ENCODE assay signal across 8 mouse cellular contexts in the genomic region with DNA sequence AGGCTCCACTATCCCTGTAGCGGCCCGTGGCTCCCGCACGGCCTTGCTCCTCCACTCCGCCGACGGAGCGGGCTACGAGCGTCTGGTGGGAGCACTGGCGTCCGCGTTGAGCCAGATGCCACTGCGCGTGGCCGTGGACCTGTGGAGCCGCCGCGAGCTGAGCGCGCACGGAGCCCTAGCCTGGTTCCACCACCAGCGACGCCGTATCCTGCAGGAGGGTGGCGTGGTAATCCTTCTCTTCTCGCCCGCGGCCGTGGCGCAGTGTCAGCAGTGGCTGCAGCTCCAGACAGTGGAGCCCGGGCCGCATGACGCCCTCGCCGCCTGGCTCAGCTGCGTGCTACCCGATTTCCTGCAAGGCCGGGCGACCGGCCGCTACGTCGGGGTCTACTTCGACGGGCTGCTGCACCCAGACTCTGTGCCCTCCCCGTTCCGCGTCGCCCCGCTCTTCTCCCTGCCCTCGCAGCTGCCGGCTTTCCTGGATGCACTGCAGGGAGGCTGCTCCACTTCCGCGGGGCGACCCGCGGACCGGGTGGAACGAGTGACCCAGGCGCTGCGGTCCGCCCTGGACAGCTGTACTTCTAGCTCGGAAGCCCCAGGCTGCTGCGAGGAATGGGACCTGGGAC. TPM values are rescaled to one million over a fixed set of nuclear protein-coding genes. Genes with fewer than 3 reads are reported as not detected.
DNase-seq lines count a peak whose midpoint lies in the region; ATAC-seq and TF ChIP-seq lines count a peak whose summit lies in the region.

No protein-coding gene starts in this region.

- peak overlapping the region; percentile 69 to 88 for H3K4me3 ChIP-seq in ES-E14 (ENCODE audit: insufficient read depth in 1 of 2, low read depth in 1 of 2, low read length in 2 of 2, poor library complexity in 1 of 2, severe bottlenecking in 1 of 2)
- peak overlapping the region; percentile 72 for H3K4me3 ChIP-seq in kidney, adult 2 months (ENCODE audit: insufficient read depth, low read depth, low read length)
- peak overlapping the region; percentile 57 for H3K4me3 ChIP-seq in lung, embryonic 15.5 days
- H3K4me3 ChIP-seq in olfactory bulb, adult 2 months (ENCODE audit: insufficient read depth, low read depth, low read length) = peak overlapping the region; percentile 82

- H3K9ac ChIP-seq in ES-E14 (ENCODE audit: insufficient read depth, low read depth, low read length, poor library complexity, severe bottlenecking) = peak overlapping the region; percentile 63
- H3K9ac ChIP-seq in lung, embryonic 15.5 days = peak overlapping the region; percentile 51

- peak; percentile 72 for DNase-seq in CD4-positive helper T cell, adult 2 months (ENCODE audit: low read depth, low spot score)
- DNase-seq in ES-E14 (ENCODE audit: low read depth, low spot score) = no peak
- peak; percentile 56 for DNase-seq in kidney, adult 2 months
- no peak for DNase-seq in ovary, postnatal 10 days (ENCODE audit: low spot score)

- peak; percentile 41 for ATAC-seq in common myeloid progenitor, adult 5-6 weeks (replicated peaks; ENCODE audit: low read depth, poor library complexity, severe bottlenecking)
- peak; percentile 67 for ATAC-seq in granulocyte monocyte progenitor cell, adult 5-6 weeks (replicated peaks; ENCODE audit: poor library complexity, severe bottlenecking)
- peak; percentile 12 for ATAC-seq in lung, embryonic 15.5 days (ENCODE audit: borderline replicate concordance, extremely low read depth, low FRiP score, low TSS enrichment)

- peak; percentile 13; the same call in 1 of the 2 replicates for TF ChIP-seq CTCF in kidney, adult 2 months (conservative IDR thresholded peaks at IDR 0.05; ENCODE audit: insufficient read depth, insufficient read length, low read depth, low read length)
- TF ChIP-seq CTCF in olfactory bulb, adult 2 months (IDR thresholded peaks at IDR 0.05; ENCODE audit: insufficient read depth, low read depth, low read length) = no peak

- peaks cover 7 to 10% of the 10 kb centered on the region in 2 experiments; a peak in 3 of 4 replicates for H3K4me1 ChIP-seq in ES-E14 (ENCODE audit: control insufficient read depth in 2 of 2, insufficient read depth in 2 of 2, low read length in 2 of 2, poor library complexity in 1 of 2)
- H3K4me1 ChIP-seq in kidney, adult 2 months (ENCODE audit: control insufficient read depth, insufficient read depth, low read length) = peaks cover 19% of the 10 kb centered on the region
- peaks cover 19% of the 10 kb centered on the region for H3K4me1 ChIP-seq in lung, embryonic 15.5 days
- H3K4me1 ChIP-seq in olfactory bulb, adult 2 months (ENCODE audit: control insufficient read depth, insufficient read depth, low read length) = peaks cover 26% of the 10 kb centered on the region

- no peaks in the 10 kb centered on the region for H3K9me3 ChIP-seq in ES-E14 (ENCODE audit: control insufficient read depth, insufficient read depth, low read depth, low read length)
- H3K9me3 ChIP-seq in lung, embryonic 15.5 days = no peaks in the 10 kb centered on the region

- no peaks in the 10 kb centered on the region for H3K27me3 ChIP-seq in kidney, adult 2 months (replicated peaks; ENCODE audit: control insufficient read depth, insufficient read depth, low read length)
- H3K27me3 ChIP-seq in lung, embryonic 15.5 days = peaks cover 26% of the 10 kb centered on the region

- peak overlapping the region; percentile 82 for H3K4me2 ChIP-seq in lung, embryonic 15.5 days

- H3K27ac ChIP-seq in ES-E14 (ENCODE audit: insufficient read depth, low read depth, low read length, poor library complexity, severe bottlenecking) = peak overlapping the region; percentile 35; the same call in 1 of the 2 replicates
- H3K27ac ChIP-seq in kidney, adult 2 months (ENCODE audit: insufficient read depth, low read depth, low read length) = peak overlapping the region; percentile 84
- peak overlapping the region; percentile 89 for H3K27ac ChIP-seq in lung, embryonic 15.5 days
- H3K27ac ChIP-seq in olfactory bulb, adult 2 months (ENCODE audit: insufficient read depth, low read depth, low read length) = peak overlapping the region; percentile 91

- WGBS in kidney, adult 2 months = 4% methylated on average over 65 of the region's 65 CpGs
- WGBS in lung, embryonic 15.5 days = 2% methylated on average over 65 of the region's 65 CpGs
- WGBS in olfactory bulb, adult 2 months = 2% methylated on average over 65 of the region's 65 CpGs

- in situ Hi-C loops in ES-E14 (cut with MboI; ENCODE audit: low sequenced_read_pairs in 2 of 2, unreplicated experiment in 2 of 2) = no loop called here

- TF ChIP-seq POLR2A in kidney, adult 2 months (IDR thresholded peaks at IDR 0.05; ENCODE audit: low read depth, low read length) = no peak
- TF ChIP-seq POLR2A in olfactory bulb, adult 2 months (IDR thresholded peaks at IDR 0.05; ENCODE audit: insufficient read depth, low read depth, low read length) = 0 out of 2 replicates have a peak, but pooled peaks have one; percentile 37

- H3K36me3 ChIP-seq in ES-E14 (ENCODE audit: control insufficient read depth, insufficient read depth, low read length, poor library complexity, severe bottlenecking) = no peaks in the 10 kb centered on the region; the same call in 1 of the 2 replicates
- no peaks in the 10 kb centered on the region for H3K36me3 ChIP-seq in kidney, adult 2 months (ENCODE audit: control insufficient read depth, insufficient read depth, low read length)
- H3K36me3 ChIP-seq in lung, embryonic 15.5 days = no peaks in the 10 kb centered on the region

TF ChIP-seq in ES-E14, 5 proteins besides CTCF, POLR2A, EP300 and RAD21:
- TF ChIP-seq MAFK (IDR thresholded peaks at IDR 0.05; ENCODE audit: insufficient read depth, low read depth, low read length) = no peak
- no peak for TF ChIP-seq HCFC1 (IDR thresholded peaks at IDR 0.05; ENCODE audit: borderline replicate concordance, insufficient read depth, low read length)
- no peak for TF ChIP-seq ZNF384 (IDR thresholded peaks at IDR 0.05; ENCODE audit: low read depth, low read length)
- TF ChIP-seq ZC3H11A (IDR thresholded peaks at IDR 0.05; ENCODE audit: borderline replicate concordance, low read depth, low read length) = no peak

RNA-seq across cellular contexts. Expression of gene Creld1, which starts 0.5 kb away (rescaled TPM):
- total RNA-seq in ES-E14 (2012; rRNA removed) = 20.8 and 29.9 TPM in 2 replicates
- 4.1 and 9.4 TPM in 2 replicates for total RNA-seq in common myeloid progenitor, adult 5-6 weeks (2017)
- total RNA-seq in granulocyte monocyte progenitor cell, adult 5-6 weeks (2014; fragmentation: Nextera tagmentation) = 15.3 and 17.8 TPM in 2 replicates
- total RNA-seq in granulocyte monocyte progenitor cell, adult 5-6 weeks (2017) = 6.7 and 9.4 TPM in 2 replicates
- polyA plus RNA-seq in kidney, adult 2 months (2012; rRNA removed) = 22.3 and 23.6 TPM in 2 replicates
- 33.1 and 36.3 TPM in 2 replicates for polyA plus RNA-seq in lung, embryonic 15.5 days (2015; fragmentation: Nextera tagmentation; extraction: Ambion mirVana)
- not detected in 2 replicates for polyA plus RNA-seq in olfactory bulb, adult 2 months (2012; ENCODE audit: insufficient read depth, insufficient read length, low replicate concordance, missing spikeins)

RNA-seq across cellular contexts. Expression of gene Il17rc, which starts 11.4 kb away (rescaled TPM):
- total RNA-seq in ES-E14 (2012; rRNA removed) = 6.2 and 13.3 TPM in 2 replicates
- 0.09 and 0.44 TPM in 2 replicates for total RNA-seq in common myeloid progenitor, adult 5-6 weeks (2017)
- total RNA-seq in granulocyte monocyte progenitor cell, adult 5-6 weeks (2014; fragmentation: Nextera tagmentation) = not detected in 2 replicates
- not detected in 2 replicates for total RNA-seq in granulocyte monocyte progenitor cell, adult 5-6 weeks (2017)
- polyA plus RNA-seq in kidney, adult 2 months (2012; rRNA removed) = 37.6 and 41.8 TPM in 2 replicates
- polyA plus RNA-seq in lung, embryonic 15.5 days (2015; fragmentation: Nextera tagmentation; extraction: Ambion mirVana) = 19.1 and 20.2 TPM in 2 replicates
- not detected in 2 replicates for polyA plus RNA-seq in olfactory bulb, adult 2 months (2012; ENCODE audit: insufficient read depth, insufficient read length, low replicate concordance, missing spikeins)

RNA-seq across cellular contexts. Expression of gene Prrt3, which starts 19.1 kb away (rescaled TPM):
- 15.1 and 16.3 TPM in 2 replicates for total RNA-seq in ES-E14 (2012; rRNA removed)
- total RNA-seq in common myeloid progenitor, adult 5-6 weeks (2017) = not detected in 2 replicates
- total RNA-seq in granulocyte monocyte progenitor cell, adult 5-6 weeks (2014; fragmentation: Nextera tagmentation) = not detected in 2 replicates
- total RNA-seq in granulocyte monocyte progenitor cell, adult 5-6 weeks (2017) = not detected in 2 replicates
- polyA plus RNA-seq in kidney, adult 2 months (2012; rRNA removed) = 0.05 TPM in 1 of 2 replicates, not detected in the other
- 0.17 and 0.21 TPM in 2 replicates for polyA plus RNA-seq in lung, embryonic 15.5 days (2015; fragmentation: Nextera tagmentation; extraction: Ambion mirVana)
- polyA plus RNA-seq in olfactory bulb, adult 2 months (2012; ENCODE audit: insufficient read depth, insufficient read length, low replicate concordance, missing spikeins) = not detected in 2 replicates

RNA-seq across cellular contexts. Expression of gene Il17re, which starts 24.3 kb away (rescaled TPM):
- total RNA-seq in ES-E14 (2012; rRNA removed) = 0.80 and 3.0 TPM in 2 replicates
- 1.6 and 2.6 TPM in 2 replicates for total RNA-seq in common myeloid progenitor, adult 5-6 weeks (2017)
- total RNA-seq in granulocyte monocyte progenitor cell, adult 5-6 weeks (2014; fragmentation: Nextera tagmentation) = not detected in 2 replicates
- total RNA-seq in granulocyte monocyte progenitor cell, adult 5-6 weeks (2017) = 0.31 and 0.43 TPM in 2 replicates
- polyA plus RNA-seq in kidney, adult 2 months (2012; rRNA removed) = 25.7 and 41.4 TPM in 2 replicates
- 19.5 and 23.5 TPM in 2 replicates for polyA plus RNA-seq in lung, embryonic 15.5 days (2015; fragmentation: Nextera tagmentation; extraction: Ambion mirVana)
- not detected in 2 replicates for polyA plus RNA-seq in olfactory bulb, adult 2 months (2012; ENCODE audit: insufficient read depth, insufficient read length, low replicate concordance, missing spikeins)

RNA-seq across cellular contexts. Expression of gene Jagn1, which starts 40.2 kb away (rescaled TPM):
- total RNA-seq in ES-E14 (2012; rRNA removed) = 119 and 140 TPM in 2 replicates
- total RNA-seq in common myeloid progenitor, adult 5-6 weeks (2017) = 28.6 and 32.7 TPM in 2 replicates
- total RNA-seq in granulocyte monocyte progenitor cell, adult 5-6 weeks (2014; fragmentation: Nextera tagmentation) = 53.5 and 73.6 TPM in 2 replicates
- total RNA-seq in granulocyte monocyte progenitor cell, adult 5-6 weeks (2017) = 23.2 and 28.3 TPM in 2 replicates
- polyA plus RNA-seq in kidney, adult 2 months (2012; rRNA removed) = 81.6 and 82.0 TPM in 2 replicates
- 77.1 and 82.8 TPM in 2 replicates for polyA plus RNA-seq in lung, embryonic 15.5 days (2015; fragmentation: Nextera tagmentation; extraction: Ambion mirVana)
- not detected in 2 replicates for polyA plus RNA-seq in olfactory bulb, adult 2 months (2012; ENCODE audit: insufficient read depth, insufficient read length, low replicate concordance, missing spikeins)

Comparison
In these comparisons a context has a peak if more than half of its experiments do, and no peak if none do; other contexts are left out.
1. DNase-seq: peak in CD4-positive helper T cell, adult 2 months (single experiment) and kidney, adult 2 months (single experiment); none in ES-E14 (single experiment) and ovary, postnatal 10 days (single experiment).
2. H3K27ac ChIP-seq: peak in every context shown above with its lines; median percentile 91 in olfactory bulb, adult 2 months; 89 in lung, embryonic 15.5 days; 84 in kidney, adult 2 months; 35 in ES-E14.
3. ATAC-seq: peak in every context shown above with its lines; median percentile 67 in granulocyte monocyte progenitor cell, adult 5-6 weeks; 41 in common myeloid progenitor, adult 5-6 weeks; 12 in lung, embryonic 15.5 days.
4. RNA of gene Prrt3, which starts 19.1 kb away (total RNA-seq): 15.1 to 16.3 TPM in ES-E14; not detected in common myeloid progenitor, adult 5-6 weeks and not detected in granulocyte monocyte progenitor cell, adult 5-6 weeks; every median in the first group is over 10 times any median in the second.
5. Peak in every context shown above with its lines, with median percentiles within 50 percentile points of each other: H3K4me3 ChIP-seq.